Mouse (Mus musculus): ENCODE measurements around the gene Oasl2.
A peak's percentile ranks its signal among the peaks of the same experiment; 100 is the strongest.
"Not testable (repeated sequence)": the region's sequence is repeated elsewhere in the genome, so short reads cannot be mapped to it uniquely, and the experiment has no call there.

Oasl2 gene

DNA sequence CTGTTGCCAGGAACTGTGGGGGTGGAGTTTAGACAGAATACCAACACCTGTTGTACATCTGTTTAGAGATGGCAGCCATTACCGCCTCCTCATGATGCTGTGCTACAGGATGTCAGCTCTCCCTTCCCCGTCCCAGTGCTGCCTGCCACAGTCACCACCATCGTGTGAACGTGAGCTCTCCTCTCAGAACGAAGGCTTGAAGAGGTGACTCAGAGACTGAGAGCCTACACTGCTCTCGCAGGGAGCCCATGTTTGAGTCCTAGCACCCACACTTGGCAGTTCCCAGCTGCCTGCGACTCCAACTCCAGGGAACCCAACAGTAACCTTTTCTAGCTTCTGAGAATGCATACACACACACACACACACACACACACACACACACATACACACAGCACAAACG is 18.1 kb downstream of the Oasl2 start:
- DNase-seq (ENCODE audit: extremely low read depth, insufficient read length, low spot score) = no peak

DNA sequence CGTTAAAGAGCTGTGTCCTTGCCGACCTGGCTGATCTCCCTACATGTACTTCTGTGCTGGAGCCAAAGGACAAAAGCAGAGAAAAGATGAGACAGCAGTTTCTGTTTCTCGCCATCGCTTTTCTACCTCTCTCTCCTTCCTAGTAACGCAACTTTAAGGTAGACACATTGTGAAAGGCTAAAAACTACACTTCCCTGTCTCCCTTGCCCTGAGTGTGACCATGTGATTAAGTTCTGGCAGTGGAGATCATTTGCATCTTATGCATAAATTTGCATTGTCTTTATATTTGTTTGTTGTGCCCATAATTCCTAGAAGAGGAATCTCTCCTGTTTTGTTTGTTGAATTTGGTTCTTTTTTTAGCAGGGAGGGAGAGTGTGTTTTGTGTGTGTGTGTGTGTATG is 19.1 kb downstream of the Oasl2 start:
- no peak for DNase-seq (ENCODE audit: extremely low read depth, insufficient read length, low spot score)

DNA sequence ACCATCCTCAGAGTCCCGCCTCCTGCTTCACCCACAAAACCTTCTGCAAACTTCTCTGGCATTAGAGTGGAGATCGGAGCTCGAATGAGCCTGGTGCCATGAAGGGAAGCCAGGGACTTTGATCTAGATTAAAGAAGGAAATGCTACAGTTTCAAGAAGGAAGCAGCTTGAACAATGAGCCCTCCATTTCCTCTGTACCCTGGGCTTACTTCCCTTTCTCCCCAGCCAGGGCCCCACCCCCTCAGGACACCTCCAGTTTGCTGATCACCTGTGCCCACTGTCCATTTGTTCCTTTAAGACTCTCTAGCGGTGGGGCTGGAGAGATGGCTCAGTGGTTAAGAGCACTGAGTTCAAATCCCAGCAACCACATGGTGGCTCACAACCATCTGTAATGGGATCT is 20.0 kb downstream of the Oasl2 start:
- no peak for DNase-seq (ENCODE audit: extremely low read depth, insufficient read length, low spot score)

DNA sequence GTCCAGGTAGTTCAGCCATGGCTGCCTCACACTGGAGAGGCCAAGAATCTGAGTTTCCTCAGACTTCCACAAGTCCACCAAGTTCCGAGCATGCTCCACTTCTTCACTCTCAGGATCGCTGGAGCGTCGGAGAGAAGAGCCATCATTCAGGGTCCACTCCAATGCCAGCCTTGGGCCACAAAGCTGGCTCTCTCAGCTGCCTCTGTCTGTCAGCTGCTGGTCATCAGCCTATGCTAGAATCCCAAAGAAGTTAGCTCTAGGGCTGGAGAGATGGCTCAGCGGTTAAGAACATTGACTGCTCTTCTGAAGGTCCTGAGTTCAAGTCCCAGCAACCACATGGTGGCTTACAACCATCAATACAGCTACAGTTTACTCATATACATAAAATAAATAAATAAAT is 20.6 kb downstream of the Oasl2 start:
- not testable (repeated sequence) for DNase-seq (ENCODE audit: extremely low read depth, insufficient read length, low spot score)

DNA sequence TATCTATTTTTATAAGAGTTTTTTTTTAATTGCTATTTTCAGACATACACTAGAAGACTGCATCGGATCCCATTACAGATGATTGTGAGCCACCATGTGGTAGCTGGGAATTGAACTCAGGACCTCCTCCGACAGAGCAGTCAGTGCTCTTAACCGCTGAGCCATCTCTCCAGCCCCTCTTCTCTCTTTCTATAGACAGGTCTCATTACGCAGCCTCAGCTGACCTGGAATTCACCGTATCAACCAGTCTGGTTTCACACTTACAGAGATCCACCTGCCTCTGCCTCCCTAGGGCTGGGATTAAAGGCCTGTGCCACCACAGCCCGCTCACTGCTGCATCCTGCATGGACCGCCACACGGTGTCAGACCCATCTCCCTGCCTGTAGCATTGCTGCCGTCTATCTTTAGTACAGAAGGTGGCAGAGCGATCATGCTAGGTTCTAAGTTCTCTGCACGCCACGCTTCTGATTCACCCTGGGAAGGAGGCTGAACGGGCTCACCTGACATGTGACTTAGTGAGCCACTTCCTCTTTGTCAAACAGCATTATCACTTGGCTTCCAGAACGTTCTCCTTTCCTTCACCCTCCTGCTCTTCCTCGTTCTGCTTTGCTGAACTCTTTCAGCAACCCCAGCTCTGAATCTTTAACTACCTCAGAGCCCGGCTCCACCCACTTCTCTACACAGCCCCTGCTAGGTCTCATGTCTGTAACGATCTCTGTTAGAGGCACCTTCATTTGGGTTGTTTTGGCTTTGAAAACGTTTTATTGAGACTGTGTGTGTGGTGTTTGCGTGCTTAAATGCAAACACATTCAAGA is 25.0 kb downstream of the Oasl2 start:
- DNase-seq (ENCODE audit: extremely low read depth, insufficient read length, low spot score) = no peak

DNA sequence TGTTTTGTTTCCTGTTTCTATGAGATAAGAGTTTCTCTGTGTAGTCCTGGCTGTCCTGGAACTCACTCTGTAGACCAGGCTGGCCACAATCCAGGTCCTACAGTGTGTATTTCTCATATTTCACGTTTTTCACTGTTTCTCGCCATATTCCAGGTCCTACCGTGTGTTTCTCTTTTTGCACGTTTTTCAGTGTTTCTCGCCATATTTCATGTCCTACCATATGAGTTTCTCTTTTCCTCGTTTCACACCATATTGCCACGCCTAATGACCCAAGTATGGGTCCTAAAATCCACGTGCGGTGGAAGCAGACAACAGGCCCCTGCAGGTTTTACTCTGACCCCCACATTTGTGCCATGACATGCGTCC is 25.6 kb downstream of the Oasl2 start:
- DNase-seq (ENCODE audit: extremely low read depth, insufficient read length, low spot score) = peak; percentile 36

DNA sequence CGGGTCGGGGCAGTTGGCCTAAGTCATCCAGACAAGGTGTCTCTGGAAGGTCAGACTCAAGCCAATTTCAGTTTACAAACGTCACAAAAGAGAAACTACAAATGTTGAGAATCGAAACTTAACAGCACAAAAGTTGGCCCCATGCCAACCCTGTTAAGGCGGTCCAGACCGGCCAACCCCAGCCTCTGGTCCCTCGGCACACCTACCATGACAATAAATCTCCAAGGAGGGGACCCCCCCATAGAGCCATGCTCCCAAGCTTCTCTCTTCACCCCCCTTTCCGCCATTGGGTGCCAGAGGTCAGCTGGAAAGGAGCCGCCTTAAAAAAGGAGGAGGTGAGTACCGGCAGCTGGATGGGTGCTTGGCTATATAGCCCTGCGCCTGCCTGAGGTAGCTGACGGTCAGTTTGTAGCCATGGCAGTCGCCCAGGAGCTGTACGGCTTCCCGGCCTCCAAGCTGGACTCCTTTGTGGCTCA is 26.3 kb downstream of the Oasl2 start, which contains the start of gene Oasl1:
Gene Oasl1, plus strand, starts transcription at position 243 of the 476 bp plus-strand sequence.
- peak; percentile 55 for DNase-seq (ENCODE audit: extremely low read depth, insufficient read length, low spot score)

DNA sequence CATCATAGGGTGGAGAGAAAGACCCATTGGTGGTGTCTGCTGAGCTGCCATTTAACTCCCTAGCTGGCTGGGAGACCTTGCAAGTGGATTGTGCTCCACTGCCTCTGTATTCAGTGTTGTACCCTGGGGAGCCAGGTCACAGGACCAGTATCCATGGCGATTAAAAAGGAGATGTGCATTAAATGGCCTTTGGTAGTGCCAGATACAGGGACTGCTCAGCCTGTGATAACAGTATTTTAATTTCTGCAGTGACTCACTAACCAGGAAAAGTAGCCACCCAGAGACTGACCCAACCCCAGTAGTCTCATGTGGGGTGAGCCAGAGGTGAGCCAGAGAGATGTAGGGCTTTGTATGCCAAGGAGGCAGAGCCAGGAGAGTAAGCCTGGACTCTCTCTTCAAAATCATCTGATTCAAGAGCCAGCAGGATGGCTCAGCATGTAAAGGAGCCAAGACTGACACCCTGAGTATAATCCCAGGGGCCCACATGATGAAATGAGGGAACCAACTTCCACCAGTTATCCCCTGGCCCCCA is 29.5 kb downstream of the Oasl2 start:
- DNase-seq (ENCODE audit: extremely low read depth, insufficient read length, low spot score) = no peak

DNA sequence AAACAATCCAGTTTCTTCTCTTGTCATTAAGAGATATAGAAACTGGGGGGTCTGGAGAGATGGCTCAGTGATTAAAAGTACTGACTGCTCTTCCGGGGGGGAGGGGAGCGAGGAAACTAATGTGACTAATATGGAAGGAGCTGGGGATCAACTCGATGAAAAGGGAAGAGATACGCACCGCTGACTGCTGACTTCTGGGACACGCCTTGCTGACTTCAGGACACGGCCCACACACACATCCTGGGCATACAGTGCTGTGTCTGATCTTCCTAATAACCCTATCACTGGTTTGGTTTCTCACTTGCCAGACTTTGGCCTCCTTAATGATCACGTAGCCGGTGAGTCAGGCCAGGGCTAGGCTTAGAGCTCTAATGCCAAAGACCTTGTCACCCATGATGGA is 30.0 kb downstream of the Oasl2 start:
- DNase-seq (ENCODE audit: extremely low read depth, insufficient read length, low spot score) = peak; percentile 48

DNA sequence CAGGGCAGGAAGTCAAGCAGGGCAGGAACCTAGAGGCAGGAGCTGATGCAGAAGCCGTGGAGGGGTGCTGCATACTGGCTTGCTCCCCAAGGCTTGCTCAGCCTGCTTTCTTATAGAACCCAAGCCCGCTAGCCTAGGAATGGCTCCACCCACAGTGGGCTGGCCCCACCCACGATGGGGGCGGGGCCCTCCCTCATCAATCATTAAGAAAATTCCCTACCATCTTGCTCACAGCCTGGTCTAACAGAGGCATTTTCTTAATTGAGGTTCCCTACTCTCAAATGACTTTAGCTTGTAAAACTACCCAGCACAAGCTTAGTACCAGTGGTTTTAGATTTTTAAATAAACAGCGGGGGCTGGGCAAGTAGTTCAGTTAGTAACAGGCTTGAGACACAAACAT is 34.9 kb downstream of the Oasl2 start:
- no peak for DNase-seq (ENCODE audit: extremely low read depth, insufficient read length, low spot score)

DNA sequence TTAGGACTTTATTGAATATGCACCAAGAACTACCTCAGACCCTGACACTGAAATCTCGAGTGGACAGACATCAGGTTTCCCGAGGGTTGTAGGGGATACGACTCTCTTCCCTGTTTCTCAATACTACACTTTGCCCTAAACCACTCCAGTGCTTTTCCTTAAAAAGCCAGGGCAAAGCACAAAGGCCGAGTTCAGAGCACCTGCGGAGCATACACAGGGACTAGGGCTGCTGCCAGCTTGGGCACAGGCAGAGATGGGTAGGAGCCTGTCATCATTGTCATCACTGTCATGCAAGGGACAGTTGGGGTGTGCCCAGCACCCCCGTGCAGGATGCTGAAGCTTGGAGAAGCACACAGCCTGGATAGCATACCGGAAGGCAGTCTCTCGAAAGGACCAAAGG is 36.5 kb downstream of the Oasl2 start:
- DNase-seq (ENCODE audit: extremely low read depth, insufficient read length, low spot score) = no peak

DNA sequence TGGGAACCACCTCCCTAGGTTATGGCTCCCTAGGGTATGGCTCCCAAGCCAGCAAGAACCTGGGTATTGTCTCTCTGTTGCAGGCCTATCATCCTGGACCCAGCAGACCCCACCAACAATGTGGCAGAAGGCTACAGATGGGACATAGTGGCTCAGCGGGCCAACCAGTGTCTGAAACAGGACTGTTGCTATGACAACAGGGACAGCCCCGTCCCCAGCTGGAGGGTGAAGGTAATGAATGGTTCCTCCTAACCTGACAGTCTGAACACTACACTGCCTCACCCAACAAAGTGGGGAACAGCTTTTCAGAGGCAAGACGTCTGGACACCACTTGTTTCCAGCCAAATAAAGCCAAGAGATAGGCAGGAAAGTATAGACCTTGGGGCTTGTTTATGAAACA is 39.1 kb downstream of the Oasl2 start:
- DNase-seq (ENCODE audit: extremely low read depth, insufficient read length, low spot score) = no peak

DNA sequence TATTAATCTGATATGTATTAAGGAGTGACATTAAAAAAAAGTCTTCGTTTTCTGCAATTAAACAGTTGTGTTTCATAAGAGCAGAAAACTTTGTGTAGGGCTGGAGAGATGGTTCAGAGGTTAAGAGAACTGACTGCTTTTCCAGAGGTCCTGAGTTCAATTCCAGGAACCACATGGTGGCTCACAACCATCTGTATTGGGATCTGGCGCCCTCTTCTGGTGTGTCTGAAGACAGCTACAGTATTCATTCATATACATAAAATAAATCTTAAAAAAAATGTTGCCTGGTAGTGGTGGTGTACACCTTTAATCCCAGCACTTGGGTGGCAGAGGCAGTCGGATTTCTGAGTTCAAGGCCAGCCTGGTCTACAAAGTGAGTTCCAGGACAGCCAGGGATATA is 44.4 kb downstream of the Oasl2 start:
- not testable (repeated sequence) for DNase-seq (ENCODE audit: extremely low read depth, insufficient read length, low spot score)

DNA sequence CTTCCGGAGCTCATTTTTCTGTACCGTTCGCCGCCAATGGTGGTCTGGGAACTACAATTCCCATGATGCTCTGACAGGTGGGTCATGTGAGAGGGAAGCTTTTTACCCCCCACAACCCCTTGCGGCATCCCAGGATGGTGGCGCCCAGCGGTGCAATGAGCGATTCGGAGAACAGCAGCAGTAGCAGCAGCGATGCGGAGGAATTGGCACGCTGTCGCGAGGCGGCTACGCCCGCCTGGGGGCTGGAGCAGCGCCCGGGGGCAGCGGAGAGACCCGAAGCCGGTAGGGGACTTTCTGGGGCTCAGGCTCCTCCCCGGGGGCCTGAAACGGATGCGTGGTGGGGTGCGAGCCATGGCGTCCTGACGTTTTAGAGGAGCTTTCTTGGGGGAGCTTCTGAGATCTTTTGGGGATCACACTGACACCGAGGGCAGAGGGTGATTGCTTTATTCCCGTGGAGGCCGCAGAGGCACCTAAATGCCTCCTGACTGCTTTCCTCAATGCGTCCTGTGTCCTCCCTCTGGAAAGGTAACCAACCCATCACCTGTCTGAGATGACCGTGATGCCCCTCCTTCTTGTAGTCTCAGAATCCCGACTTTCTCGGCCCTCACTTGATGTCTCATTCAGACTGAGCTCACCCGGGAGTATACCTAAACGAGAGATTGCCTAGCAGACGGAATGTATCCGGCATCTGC is 45.5 kb downstream of the Oasl2 start, which contains the start of gene 2210016L21Rik:
Gene 2210016L21Rik, plus strand, starts transcription at position 85 of the 692 bp plus-strand sequence.
- DNase-seq (ENCODE audit: extremely low read depth, insufficient read length, low spot score) = peak; percentile 80

DNA sequence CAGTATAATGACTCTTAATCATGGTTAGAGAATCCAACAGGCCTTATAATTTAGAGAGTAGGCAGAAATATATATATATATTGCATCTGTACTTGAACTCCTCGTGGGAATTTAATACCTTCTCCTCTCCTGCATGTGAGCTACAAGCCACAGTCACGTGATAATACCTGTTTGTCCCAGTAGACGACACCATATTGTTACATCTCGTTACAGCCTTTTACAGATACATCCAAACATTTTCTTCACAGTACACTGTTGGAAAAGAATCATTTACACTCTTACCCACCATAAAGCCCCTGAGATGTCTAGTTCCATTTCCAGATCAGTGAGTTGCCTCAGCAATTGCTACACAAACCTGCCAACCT is 46.0 kb downstream of the Oasl2 start:
- no peak for DNase-seq (ENCODE audit: extremely low read depth, insufficient read length, low spot score)

DNA sequence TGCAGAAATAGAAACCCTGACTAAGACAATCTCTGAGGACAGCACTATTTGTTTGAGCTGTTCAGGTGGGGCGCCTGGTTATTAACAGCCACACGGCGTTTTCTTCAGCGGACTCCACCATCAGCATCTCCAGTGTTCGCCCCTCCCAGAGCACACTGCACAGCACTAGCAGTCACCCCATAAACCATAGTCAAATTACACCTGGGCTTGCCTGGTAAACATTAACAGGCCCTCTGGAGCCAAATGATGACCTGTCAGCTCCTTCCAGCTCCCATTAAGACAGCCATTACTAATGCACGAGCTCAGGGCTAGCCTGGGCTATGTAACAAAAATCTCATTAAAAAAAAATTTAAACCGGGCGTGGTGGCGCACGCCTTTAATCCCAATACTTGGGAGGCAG is 48.3 kb downstream of the Oasl2 start:
- no peak for DNase-seq (ENCODE audit: extremely low read depth, insufficient read length, low spot score)

DNA sequence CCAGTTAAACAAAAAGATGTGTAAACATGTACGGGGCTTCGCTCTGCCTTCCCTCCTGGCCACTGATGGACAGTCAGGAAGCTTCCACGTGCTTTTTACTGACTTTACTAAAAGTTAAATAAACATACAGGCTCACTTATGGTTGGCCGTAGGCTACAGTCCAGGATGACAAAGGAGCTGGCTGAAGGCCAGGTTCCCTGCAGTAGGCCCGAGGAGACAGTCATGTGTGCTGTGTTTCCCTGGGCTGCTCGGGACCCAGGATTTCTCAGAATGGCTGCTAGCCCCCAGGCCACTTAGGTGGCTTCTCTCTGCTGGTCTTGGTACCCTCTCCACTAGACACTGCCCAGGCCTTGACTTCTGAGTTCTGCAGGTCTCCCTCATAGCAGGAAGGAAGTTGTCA is 52.2 kb downstream of the Oasl2 start:
- DNase-seq (ENCODE audit: extremely low read depth, insufficient read length, low spot score) = peak; percentile 51

DNA sequence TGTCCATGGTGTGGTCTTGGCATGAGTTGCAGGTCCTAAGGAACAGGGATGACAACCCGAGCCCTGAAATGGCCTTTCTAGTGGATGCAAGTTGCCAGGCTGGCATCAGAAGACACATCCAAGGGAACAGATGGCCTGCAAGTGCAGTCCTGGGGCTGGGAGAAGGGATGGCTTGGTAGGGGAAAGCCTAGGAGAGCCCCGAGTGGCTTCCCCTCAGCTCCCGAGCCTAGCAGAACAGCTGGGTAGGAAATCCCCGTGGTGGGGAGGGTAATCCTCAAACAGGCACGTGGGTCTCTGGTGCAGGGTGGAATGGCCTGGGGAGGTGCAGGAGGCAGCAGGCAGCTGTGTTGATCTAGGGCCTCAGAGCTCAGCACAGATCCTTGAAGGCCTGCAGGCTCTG is 52.6 kb downstream of the Oasl2 start:
- DNase-seq (ENCODE audit: extremely low read depth, insufficient read length, low spot score) = no peak

DNA sequence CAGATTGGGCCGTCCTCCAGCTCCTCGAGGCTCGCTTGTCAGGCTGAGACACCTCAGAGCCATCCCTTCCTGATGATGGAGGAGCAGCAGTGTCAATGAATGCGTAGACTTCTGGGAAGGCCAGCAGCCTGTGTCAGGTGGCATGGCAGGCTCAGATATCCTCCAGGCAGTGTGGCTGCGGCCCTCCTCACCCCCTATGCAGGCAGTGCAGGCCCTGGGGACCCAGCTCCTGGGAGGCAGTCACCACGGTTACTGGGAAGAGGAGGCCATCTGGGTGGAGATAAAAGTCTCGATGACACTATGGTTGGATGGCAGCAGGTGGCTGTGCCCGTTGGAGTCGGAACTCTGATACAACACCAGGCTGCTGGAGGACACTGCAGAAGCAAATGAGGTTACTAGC is 53.1 kb downstream of the Oasl2 start:
- DNase-seq (ENCODE audit: extremely low read depth, insufficient read length, low spot score) = no peak

DNA sequence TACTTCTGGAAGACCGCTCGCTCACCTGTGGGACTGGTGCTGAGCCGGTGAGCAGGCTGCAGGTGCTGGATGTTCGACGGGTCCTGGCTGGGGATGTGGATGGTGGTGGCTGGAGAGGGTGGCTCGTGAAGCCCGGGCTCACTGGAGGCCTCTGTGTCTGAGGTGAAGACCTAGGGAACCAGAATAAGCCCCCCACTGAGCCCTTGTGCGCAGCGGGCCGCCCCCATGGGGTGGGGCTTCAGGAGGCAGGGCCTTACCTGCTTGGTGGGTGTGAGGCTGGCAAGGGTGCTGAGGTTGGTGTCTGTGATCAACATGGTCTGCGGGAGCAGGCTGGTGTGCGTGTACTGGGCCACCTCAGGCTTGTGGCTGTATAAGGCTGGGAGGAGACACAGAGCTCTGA is 53.9 kb downstream of the Oasl2 start:
- no peak for DNase-seq (ENCODE audit: extremely low read depth, insufficient read length, low spot score)

DNA sequence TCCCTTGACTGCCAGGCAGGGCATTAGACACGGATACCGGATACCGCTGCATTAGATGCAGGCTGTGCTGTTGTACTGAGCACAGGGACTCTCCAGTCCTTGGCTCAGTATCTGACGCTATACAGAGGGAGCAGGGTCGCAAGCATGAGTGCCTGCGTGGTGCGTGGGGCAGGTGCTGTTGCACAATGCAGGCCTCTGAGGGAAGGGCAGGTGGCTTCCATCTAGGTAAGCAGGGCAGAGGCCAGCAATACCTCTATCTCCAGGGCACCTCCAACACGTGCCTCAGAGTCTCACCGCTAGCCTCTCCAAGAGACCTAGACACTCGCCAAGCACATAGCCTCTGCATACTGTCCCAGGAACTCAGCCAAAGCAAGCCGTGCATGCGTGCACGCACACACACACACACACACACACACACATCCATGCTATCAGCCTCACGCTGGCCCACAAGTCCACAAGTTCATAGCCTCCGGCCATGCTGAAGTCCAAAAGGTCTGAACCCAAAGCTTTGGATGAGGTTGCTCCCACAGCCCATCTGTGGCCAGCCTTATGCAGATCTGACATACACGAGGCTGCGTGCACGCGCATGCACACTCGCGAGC is 54.6 kb downstream of the Oasl2 start:
- DNase-seq (ENCODE audit: extremely low read depth, insufficient read length, low spot score) = no peak

Data from 3134 (cell line).